ENCODE assay signal across 14 mouse cellular contexts in genomic region chr5:115497033-115497432, GRCm38 (mm10). TPM values are rescaled to one million over a fixed set of nuclear protein-coding genes. Genes with fewer than 3 reads are reported as not detected.
"Had no signal": no experiment of that assay in that cellular context is flagged by ENCODE, and none has a peak within 500 bp of the region (broad histone marks: within the 10 kb centered on the region; RNA-seq: fewer than 3 reads in every experiment).

No protein-coding gene starts in this region.

- H3K27me3 ChIP-seq: limb, embryonic 15.5 days; neural tube, embryonic 12.5 days; stomach, embryonic 15.5 days had no signal

- H3K9me3 ChIP-seq: limb, embryonic 15.5 days; liver, embryonic 13.5 days; neural tube, embryonic 12.5 days; stomach, embryonic 15.5 days had no signal

- H3K4me2 ChIP-seq: limb, embryonic 15.5 days; liver, embryonic 13.5 days; neural tube, embryonic 12.5 days; stomach, embryonic 15.5 days had no signal

- H3K9ac ChIP-seq: limb, embryonic 15.5 days; liver, embryonic 13.5 days; liver, postnatal 0 days; neural tube, embryonic 12.5 days; stomach, embryonic 15.5 days had no signal

- H3K27ac ChIP-seq: kidney, postnatal 0 days; limb, embryonic 15.5 days; liver, embryonic 13.5 days; neural tube, embryonic 12.5 days; stomach, embryonic 15.5 days had no signal

- ATAC-seq: liver, postnatal 0 days had no signal

- H3K36me3 ChIP-seq: limb, embryonic 15.5 days; liver, embryonic 13.5 days; neural tube, embryonic 12.5 days; stomach, embryonic 15.5 days had no signal

- H3K4me3 ChIP-seq: limb, embryonic 15.5 days; liver, embryonic 13.5 days; neural tube, embryonic 12.5 days; stomach, embryonic 15.5 days had no signal

- DNase-seq: kidney, adult 8-10 months; kidney, postnatal 36 days; layer of hippocampus, adult 9-11 months; layer of hippocampus, postnatal 36 days; liver, embryonic 13.5 days; liver, postnatal 0 days; lung, postnatal 36 days; midbrain, embryonic 14.5 days; thymus, postnatal 4 days had no signal

RNA-seq across cellular contexts. Expression of gene Pla2g1b, which starts 31.0 kb away (rescaled TPM):
- polyA plus RNA-seq: limb, embryonic 11.5 days; limb, embryonic 15.5 days; liver, embryonic 13.5 days; liver, postnatal 0 days; midbrain, embryonic 14.5 days; neural tube, embryonic 12.5 days had no signal
